Mouse (Mus musculus) gastrocnemius, postnatal 36 days (tissue): ENCODE measurements around the gene Vmn1r204. TPM values are rescaled to one million over a fixed set of nuclear protein-coding genes. Genes with fewer than 3 reads are reported as not detected.
"Not testable (repeated sequence)": the region's sequence is repeated elsewhere in the genome, so short reads cannot be mapped to it uniquely, and the experiment has no call there.

Source experiments
- DNase-seq, 2 experiments: peaks; one replicate each; pipeline ENCODE4 v3.0.0; 2022
- intact Hi-C: fragments of 180-260 bp; cut with DNase I; formaldehyde crosslinking; loops from one replicate; pipeline ENCODE4 v1.15.1; 2025
- long read RNA-seq, 2 experiments: library from polyadenylated mRNA; stranded (forward); transcript quantifications; one replicate each; pipeline ENCODE4 v2.0.0; 2021
- total RNA-seq, 2 experiments: library from RNA; stranded (reverse); gene quantifications; 2 replicates each; pipeline ENCODE4 v1.2.3; 2021

Gene Vmn1r204
- not detected for total RNA-seq
- long read RNA-seq, experiment 1, result 0 reads
- long read RNA-seq, experiment 2, result 0 reads

DNA sequence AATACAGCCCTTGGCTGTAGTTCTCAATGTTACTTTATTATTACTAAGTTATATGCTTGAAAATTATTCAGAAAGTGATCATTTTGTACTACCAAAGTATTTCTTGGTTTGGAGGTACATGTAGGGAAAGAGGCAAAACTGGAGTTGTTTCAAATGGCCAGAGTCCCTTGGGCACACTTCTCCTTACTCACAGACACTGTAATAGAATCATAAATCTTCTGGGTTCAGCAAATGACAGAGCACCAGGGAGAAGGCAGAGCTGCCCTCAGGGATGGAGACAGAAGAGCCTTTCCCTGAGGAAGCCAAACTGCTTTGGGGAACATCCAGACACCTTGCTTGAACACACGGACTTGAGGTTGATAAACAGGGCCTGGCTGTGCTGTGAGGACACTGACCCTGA is at the start of gene Vmn1r204:
TSS of gene Vmn1r204 (plus strand) at position 301 of the 400 bp plus-strand sequence.
- intact Hi-C loops, result not testable (repeated sequence)

GRCm38 (mm10) chr13:22505281-22505680 is 47.7 kb upstream of the Vmn1r204 start, which contains the start of gene Vmn1r202:
TSS of gene Vmn1r202 (minus strand) at chr13:22505381.
- intact Hi-C loops, result no loop called here
- DNase-seq, result no peak

More for the DNA sequence above, at the start of gene Vmn1r204:
- DNase-seq, result not testable (repeated sequence)

DNA sequence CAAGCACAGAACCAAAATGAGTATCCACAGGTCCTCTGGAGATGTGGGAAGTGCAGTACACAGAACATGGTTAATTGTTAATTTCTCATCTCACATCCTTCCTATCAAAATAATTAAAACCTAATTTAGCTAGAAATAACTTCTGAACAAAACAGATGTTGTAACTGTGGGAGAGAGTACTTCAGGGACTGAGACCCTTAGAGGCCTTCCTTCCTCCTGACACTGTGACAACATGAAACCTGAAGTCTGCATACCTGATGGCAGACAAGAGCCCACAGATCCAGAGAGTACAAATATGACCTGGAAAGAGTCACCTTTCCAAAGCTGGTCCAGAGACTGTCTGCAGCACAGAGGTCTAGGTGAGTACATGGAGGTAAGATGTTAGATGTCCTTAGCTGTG is 35.2 kb upstream of the Vmn1r204 start, which contains the start of gene Vmn1r203:
TSS of gene Vmn1r203 (plus strand) at position 301 of the 400 bp plus-strand sequence.
- DNase-seq, result no peak
- intact Hi-C loops, result no loop called here

GRCm38 (mm10) chr13:22574911-22575310 is 21.9 kb downstream of the Vmn1r204 start:
- DNase-seq, intact Hi-C loops: not testable (repeated sequence)

DNA sequence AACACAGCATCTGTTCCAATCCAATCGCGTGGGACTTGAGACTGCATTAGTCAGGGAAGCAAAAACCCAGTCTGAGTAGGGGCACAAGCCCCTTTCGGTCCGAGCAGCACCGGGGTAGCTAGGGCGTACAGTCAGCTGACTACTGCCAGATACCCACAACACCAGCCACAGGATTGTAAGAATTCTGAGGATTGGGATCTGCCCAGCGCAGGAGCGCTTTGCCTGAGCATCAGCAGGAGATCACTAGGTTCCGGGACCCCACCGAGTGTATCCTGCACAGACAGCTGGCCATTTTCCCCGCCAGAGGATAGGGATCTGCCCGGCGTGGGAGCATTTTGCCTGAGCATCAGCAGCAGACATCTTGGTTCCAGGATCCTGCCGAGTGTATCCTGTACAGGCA is 30.3 kb downstream of the Vmn1r204 start:
- DNase-seq, intact Hi-C loops: not testable (repeated sequence)

DNA sequence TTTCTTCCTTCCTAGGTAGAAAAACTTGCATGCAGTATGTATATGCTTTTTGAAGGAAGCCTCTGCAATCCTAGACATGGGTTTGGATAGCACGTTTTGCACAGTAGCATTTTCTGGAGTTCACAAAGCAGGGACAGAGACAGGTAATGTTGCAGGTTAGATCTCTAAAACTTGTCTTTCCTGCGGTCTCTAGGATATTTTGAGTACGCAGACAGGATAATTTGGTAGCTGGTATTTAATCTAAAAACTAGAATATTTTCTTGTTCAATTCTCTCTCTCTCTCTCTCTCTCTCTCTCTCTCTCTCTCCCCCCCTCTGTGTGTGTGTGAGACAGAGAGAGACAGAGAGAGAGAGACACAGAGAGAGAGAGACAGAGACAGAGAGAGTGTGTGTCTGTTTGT is 39.9 kb downstream of the Vmn1r204 start, which contains the start of gene Vmn1r205:
TSS of gene Vmn1r205 (minus strand) at position 101 of the 400 bp plus-strand sequence.
- DNase-seq, result no peak
- intact Hi-C loops, result no loop called here

Other genes starting within 250 kb of the Vmn1r204 start
- gene Vmn1r197, start 228.6 kb upstream of the Vmn1r204 start, total RNA-seq, result not detected
- gene Vmn1r198, start 202.8 kb upstream of the Vmn1r204 start, total RNA-seq, result not detected
- gene Vmn1r199, start 173.4 kb upstream of the Vmn1r204 start, total RNA-seq, result not detected
- gene Vmn1r200, start 162.8 kb upstream of the Vmn1r204 start, total RNA-seq, result not detected
- not detected for gene Vmn1r201, start 81.3 kb upstream of the Vmn1r204 start, total RNA-seq
- gene Vmn1r202, start 47.8 kb upstream of the Vmn1r204 start, total RNA-seq, result not detected
- not detected for gene Vmn1r203, start 35.1 kb upstream of the Vmn1r204 start, total RNA-seq
- not detected for gene Vmn1r205, start 39.8 kb downstream of the Vmn1r204 start, total RNA-seq
- gene Vmn1r206, start 71.1 kb downstream of the Vmn1r204 start, total RNA-seq, result not detected
- not detected for gene Vmn1r207-ps, start 176.4 kb downstream of the Vmn1r204 start, total RNA-seq
- not detected for gene Vmn1r208, start 224.2 kb downstream of the Vmn1r204 start, total RNA-seq